Mouse (Mus musculus) hindbrain, embryonic 14.5 days (tissue): ENCODE results near the gene Hibadh. TPM values are rescaled to one million over a fixed set of nuclear protein-coding genes. Genes with fewer than 3 reads are reported as not detected.

ENCODE experiments used
- ATAC-seq: fragments of 200-750 bp; cut with Nextera tagmentation; 2 replicates; pipeline ENCODE4 v1.8.0; 2017; ENCODE audit warnings: moderate number of reproducible peaks, mild to moderate bottlenecking, moderate TSS enrichment, moderate library complexity; ENCODE audit not compliant: low FRiP score
- DNase-seq: peaks from one replicate; pipeline ENCODE4 v3.0.0-alpha.2; 2015; ENCODE audit warnings: low spot score
- H3K27ac ChIP-seq: fragments of 300-500 bp; sonication (generic); 2 replicates; pipeline ENCODE4 v1.5.1; 2014; ENCODE audit warnings: mild to moderate bottlenecking, moderate library complexity
- H3K27me3 ChIP-seq: fragments of 300-500 bp; sonication (generic); 2 replicates; pipeline ENCODE4 v1.6.1; 2014; ENCODE audit warnings: mild to moderate bottlenecking, low read length, mixed read lengths; ENCODE audit not compliant: control insufficient read depth, insufficient read depth
- H3K36me3 ChIP-seq: fragments of 300-500 bp; sonication (generic); replicated peaks from 2 replicates; pipeline ENCODE4 v1.6.1; 2014; ENCODE audit not compliant: control insufficient read depth, insufficient read depth
- H3K4me1 ChIP-seq: fragments of 300-500 bp; sonication (generic); replicated peaks from 2 replicates; pipeline ENCODE4 v1.6.1; 2014; ENCODE audit warnings: antibody characterized with exemption, low read length, mixed read lengths; ENCODE audit not compliant: control insufficient read depth, insufficient read depth
- H3K4me2 ChIP-seq: fragments of 300-500 bp; sonication (generic); replicated peaks from 2 replicates; pipeline ENCODE4 v1.6.1; 2014; ENCODE audit warnings: mild to moderate bottlenecking, moderate library complexity
- H3K4me3 ChIP-seq: fragments of 300-500 bp; sonication (generic); replicated peaks from 2 replicates; pipeline ENCODE4 v1.5.1; 2014; ENCODE audit warnings: mild to moderate bottlenecking, low read length
- H3K9ac ChIP-seq: fragments of 300-500 bp; sonication (generic); 2 replicates; pipeline ENCODE4 v1.6.1; 2014
- H3K9me3 ChIP-seq: fragments of 300-500 bp; sonication (generic); 2 replicates; pipeline ENCODE4 v1.6.1; 2016; ENCODE audit warnings: low read length; ENCODE audit not compliant: control insufficient read depth
- WGBS: fragments of 180-500 bp; shearing (Covaris S2); extraction: QIAGEN DNeasy Blood & Tissue Kit; methylation state at CpG from one replicate; pipeline ENCODE4 v1.1.7; 2014; 5-methylcytosine and 5-hydroxymethylcytosine counted together
- polyA plus RNA-seq: library from polyadenylated mRNA; unstranded; fragments of >200 nt; fragmentation: Nextera tagmentation; extraction: Ambion mirVana; gene quantifications from 2 replicates; pipeline ENCODE4 v1.2.1, GENCODE M21; 2014

The Hibadh gene
- polyA plus RNA-seq, 1 experiment from 2014 or later = 45.3 TPM

- H3K27me3 ChIP-seq = no peaks in the 10 kb centered on the region
- H3K4me1 ChIP-seq = no peaks in the 10 kb centered on the region
- H3K4me3 ChIP-seq = no peak overlapping the region
- WGBS = 85% methylated on average over 10 of the region's 10 CpGs
- DNase-seq = no peak
- no peak for ATAC-seq
- no peak overlapping the region for H3K27ac ChIP-seq
- no peak overlapping the region for H3K9ac ChIP-seq
- H3K4me2 ChIP-seq = no peak overlapping the region
- H3K9me3 ChIP-seq = no peaks in the 10 kb centered on the region
- H3K36me3 ChIP-seq = no peaks in the 10 kb centered on the region
These were observed 121.5 kb downstream of the Hibadh start for GRCm38 (mm10) chr6:52518704-52519103.

DNA sequence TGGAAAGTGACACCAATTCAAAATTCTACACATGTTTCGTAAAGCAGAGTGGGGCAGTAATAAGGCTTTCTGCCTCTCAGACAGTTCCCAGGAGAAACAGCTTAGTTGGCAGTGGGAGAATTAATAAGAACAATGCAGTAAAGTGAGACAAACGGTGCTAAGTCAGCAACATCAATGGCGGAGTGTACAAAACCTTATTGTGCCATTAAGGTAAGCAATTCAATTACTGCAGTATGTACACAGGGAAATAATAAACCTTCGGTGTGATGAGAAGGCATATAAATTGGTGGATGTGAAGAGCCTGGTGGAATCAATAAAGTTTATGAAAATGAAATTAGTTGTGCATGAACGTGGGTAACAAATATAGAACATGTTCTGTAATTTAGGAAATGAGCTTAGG lies 122.9 kb downstream of the Hibadh start:
- ATAC-seq = no peak
- H3K27me3 ChIP-seq = no peaks in the 10 kb centered on the region
- H3K27ac ChIP-seq = no peak overlapping the region
- DNase-seq = no peak
- 0 out of 2 replicates have a peak, but pooled peaks cover 3% of the 10 kb centered on the region for H3K4me1 ChIP-seq
- H3K9ac ChIP-seq = no peak overlapping the region
- no peak overlapping the region for H3K4me3 ChIP-seq
- no peaks in the 10 kb centered on the region for H3K9me3 ChIP-seq
- WGBS = 57% methylated on average over 5 of the region's 5 CpGs
- H3K36me3 ChIP-seq = no peaks in the 10 kb centered on the region
- H3K4me2 ChIP-seq = no peak overlapping the region

- DNase-seq (no peak), ATAC-seq (no peak)
- Histone ChIP-seq H3K27me3 (no peaks in the 10 kb centered on the region), H3K4me1 (0 out of 2 replicates have a peak, but pooled peaks cover 3% of the 10 kb centered on the region), H3K4me3 (no peak overlapping the region), H3K27ac (no peak overlapping the region), H3K4me2 (no peak overlapping the region), H3K36me3 (no peaks in the 10 kb centered on the region), H3K9me3 (no peaks in the 10 kb centered on the region), H3K9ac (no peak overlapping the region)
- 14% methylated on average over 4 of the region's 4 CpGs for WGBS
These were observed 126.2 kb downstream of the Hibadh start for GRCm38 (mm10) chr6:52513876-52514405.

DNA sequence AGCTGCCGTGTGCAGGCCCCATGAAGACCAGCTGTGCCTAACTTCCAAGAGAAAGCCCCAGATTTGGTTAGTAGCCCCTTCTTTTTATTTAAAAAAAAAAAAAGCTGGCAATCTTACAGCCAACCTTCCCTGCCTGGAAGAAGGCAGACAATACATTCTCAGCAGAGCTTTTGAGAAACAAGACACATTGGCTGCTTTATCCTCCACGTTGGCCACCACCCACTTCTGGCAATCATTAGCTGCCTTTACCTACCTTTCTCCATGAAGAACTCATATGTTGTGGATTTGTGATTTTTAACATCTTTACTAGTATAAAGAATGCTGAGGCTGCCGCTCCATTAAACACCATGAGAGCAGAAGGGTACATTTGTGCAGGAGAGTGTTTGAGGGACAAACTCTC lies 131.4 kb downstream of the Hibadh start:
- Histone ChIP-seq H3K36me3 (no peaks in the 10 kb centered on the region), H3K27ac (no peak overlapping the region), H3K4me2 (no peak overlapping the region), H3K9ac (no peak overlapping the region), H3K4me3 (no peak overlapping the region), H3K9me3 (no peaks in the 10 kb centered on the region), H3K27me3 (no peaks in the 10 kb centered on the region), H3K4me1 (0 out of 2 replicates have a peak, but pooled peaks cover 3% of the 10 kb centered on the region)
- WGBS = 77% methylated on average over 3 of the region's 3 CpGs
- no peak for DNase-seq
- no peak for ATAC-seq

- Histone ChIP-seq H3K27ac (no peak overlapping the region), H3K4me1 (no peaks in the 10 kb centered on the region), H3K9ac (no peak overlapping the region), H3K4me3 (no peak overlapping the region), H3K36me3 (no peaks in the 10 kb centered on the region), H3K4me2 (no peak overlapping the region), H3K27me3 (no peaks in the 10 kb centered on the region), H3K9me3 (no peaks in the 10 kb centered on the region)
- 90% methylated on average over 7 of the region's 7 CpGs for WGBS
- ATAC-seq (no peak), DNase-seq (no peak)
These were observed 132.2 kb downstream of the Hibadh start for GRCm38 (mm10) chr6:52507946-52508345.

GRCm38 (mm10) chr6:52507171-52507570 lies 133.0 kb downstream of the Hibadh start:
- no peak overlapping the region for H3K9ac ChIP-seq
- H3K4me2 ChIP-seq = no peak overlapping the region
- H3K4me3 ChIP-seq = no peak overlapping the region
- H3K27ac ChIP-seq = no peak overlapping the region
- H3K9me3 ChIP-seq = no peaks in the 10 kb centered on the region
- 49% methylated on average over 5 of the region's 5 CpGs for WGBS
- H3K4me1 ChIP-seq = no peaks in the 10 kb centered on the region
- H3K36me3 ChIP-seq = no peaks in the 10 kb centered on the region
- ATAC-seq (no peak), DNase-seq (no peak)
- H3K27me3 ChIP-seq = no peaks in the 10 kb centered on the region

- DNase-seq (no peak), ATAC-seq (no peak)
- H3K4me2 ChIP-seq = no peak overlapping the region
- H3K4me1 ChIP-seq = no peaks in the 10 kb centered on the region
- H3K27me3 ChIP-seq = no peaks in the 10 kb centered on the region
- no peak overlapping the region for H3K9ac ChIP-seq
- 93% methylated on average over 9 of the region's 9 CpGs for WGBS
- H3K36me3 ChIP-seq = no peaks in the 10 kb centered on the region
- no peaks in the 10 kb centered on the region for H3K9me3 ChIP-seq
- no peak overlapping the region for H3K4me3 ChIP-seq
- H3K27ac ChIP-seq = no peak overlapping the region
These were observed 134.1 kb downstream of the Hibadh start for GRCm38 (mm10) chr6:52505777-52506755.

GRCm38 (mm10) chr6:52504676-52505460 lies 135.3 kb downstream of the Hibadh start:
- H3K36me3 ChIP-seq = no peaks in the 10 kb centered on the region
- no peaks in the 10 kb centered on the region for H3K4me1 ChIP-seq
- no peaks in the 10 kb centered on the region for H3K9me3 ChIP-seq
- no peak overlapping the region for H3K9ac ChIP-seq
- no peak overlapping the region for H3K27ac ChIP-seq
- H3K4me2 ChIP-seq = no peak overlapping the region
- no peak for ATAC-seq
- WGBS = 77% methylated on average over 8 of the region's 8 CpGs
- H3K27me3 ChIP-seq = no peaks in the 10 kb centered on the region
- no peak overlapping the region for H3K4me3 ChIP-seq
- DNase-seq = no peak

DNA sequence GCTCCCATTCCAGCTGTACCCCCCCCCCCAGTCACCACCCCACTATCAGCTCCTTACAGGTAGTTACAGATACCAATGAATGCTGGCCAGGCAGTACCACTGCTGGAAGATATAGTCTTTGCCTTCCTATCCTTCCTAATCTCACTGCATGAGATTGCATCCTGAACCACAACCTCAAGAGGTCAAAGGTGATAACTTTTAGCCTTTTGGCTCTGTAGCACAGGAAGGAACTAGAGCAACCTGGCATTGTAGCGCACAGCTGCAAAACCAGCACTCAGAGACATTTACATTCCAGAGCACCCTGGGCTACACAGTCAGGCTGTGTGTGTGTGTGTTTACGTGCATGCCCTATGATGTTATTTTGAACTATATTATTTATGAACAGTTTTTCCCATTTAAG lies 137.2 kb downstream of the Hibadh start:
- no peaks in the 10 kb centered on the region for H3K36me3 ChIP-seq
- H3K4me1 ChIP-seq = no peaks in the 10 kb centered on the region
- H3K9me3 ChIP-seq = no peaks in the 10 kb centered on the region
- DNase-seq (no peak), ATAC-seq (no peak)
- no peak overlapping the region for H3K9ac ChIP-seq
- no peak overlapping the region for H3K4me2 ChIP-seq
- WGBS = 93% methylated on average over 2 of the region's 2 CpGs
- no peak overlapping the region for H3K27ac ChIP-seq
- H3K27me3 ChIP-seq = no peaks in the 10 kb centered on the region
- no peak overlapping the region for H3K4me3 ChIP-seq
